Mouse (Mus musculus) cerebellum, adult 2 months (tissue): ENCODE measurements around the gene Fgf10. TPM values are rescaled to one million over a fixed set of nuclear protein-coding genes. Genes with fewer than 3 reads are reported as not detected.

Experiments
- DNase-seq, 2 experiments: peaks; one replicate each; pipeline ENCODE4 v3.0.0; 2021
- H3K27ac ChIP-seq: fragments of 200-500 bp; 2 replicates; pipeline ENCODE4 v1.5.1; 2012; ENCODE audit warnings: low read length, control low read depth, inconsistent platforms; ENCODE audit not compliant: insufficient read depth
- H3K27me3 ChIP-seq: fragments of 200-500 bp; 2 replicates; pipeline ENCODE4 v1.6.1; 2012; ENCODE audit warnings: inconsistent platforms, mild to moderate bottlenecking, low read length, moderate library complexity; ENCODE audit not compliant: control insufficient read depth, insufficient read depth
- H3K4me1 ChIP-seq: fragments of 200-500 bp; 2 replicates; pipeline ENCODE4 v1.6.1; 2011; ENCODE audit warnings: low read length; ENCODE audit not compliant: control insufficient read depth, insufficient read depth
- H3K4me3 ChIP-seq: fragments of 200-500 bp; replicated peaks from 2 replicates; pipeline ENCODE3; 2011; ENCODE audit warnings: mild to moderate bottlenecking, low read depth, low read length, control low read depth; ENCODE audit not compliant: insufficient read depth
- CTCF ChIP-seq: fragments of 200-500 bp; IDR thresholded peaks from 2 replicates; pipeline ENCODE4 v1.5.1; 2011; ENCODE audit warnings: low read depth, mild to moderate bottlenecking, control low read depth, low read length, moderate library complexity, borderline replicate concordance; ENCODE audit not compliant: insufficient read depth
- POLR2A ChIP-seq: fragments of 200-500 bp; IDR thresholded peaks from 2 replicates; pipeline ENCODE4 v1.6.1; 2011; ENCODE audit warnings: low read length, control low read depth, borderline replicate concordance; ENCODE audit not compliant: insufficient read depth
- WGBS: fragments of 180-500 bp; shearing (Covaris S2); methylation state at CpG from one replicate; pipeline ENCODE4 v1.1.7; 2018; 5-methylcytosine and 5-hydroxymethylcytosine counted together
- polyA plus RNA-seq: library from polyadenylated mRNA; depleted of rRNA; stranded (reverse); fragments of >200 nt; gene quantifications from 2 replicates; pipeline ENCODE4 v1.2.3, GENCODE M21; 2012

Gene Fgf10
- polyA plus RNA-seq, 1 experiment: 1.8 TPM

DNA sequence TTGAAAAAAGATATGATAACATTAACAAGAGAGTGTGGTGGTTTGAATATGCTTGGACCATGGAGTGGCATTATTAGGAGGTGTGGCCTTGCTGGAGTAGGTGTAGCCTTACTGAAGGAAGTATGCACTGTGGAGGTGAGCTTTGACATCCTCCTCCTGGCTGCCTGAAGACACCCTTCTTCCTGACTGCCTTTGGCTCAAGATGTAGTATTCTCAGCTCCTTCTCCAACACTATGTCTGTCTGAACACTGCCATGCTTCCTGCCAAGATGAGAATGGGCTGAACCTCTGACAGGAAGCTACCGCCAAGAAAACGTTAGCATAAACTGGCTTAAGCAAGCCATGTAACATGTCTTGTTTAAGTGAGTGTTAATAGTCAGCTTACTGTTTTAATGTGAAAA, 153.5 kb downstream of the Fgf10 start:
- Histone ChIP-seq H3K4me1 (no peaks in the 10 kb centered on the region), H3K27ac (no peak overlapping the region), H3K4me3 (no peak overlapping the region), H3K27me3 (no peaks in the 10 kb centered on the region)
- 67% methylated on average over 2 of the region's 2 CpGs for WGBS
- no peak for DNase-seq
- TF ChIP-seq CTCF (no peak), POLR2A (no peak)

DNA sequence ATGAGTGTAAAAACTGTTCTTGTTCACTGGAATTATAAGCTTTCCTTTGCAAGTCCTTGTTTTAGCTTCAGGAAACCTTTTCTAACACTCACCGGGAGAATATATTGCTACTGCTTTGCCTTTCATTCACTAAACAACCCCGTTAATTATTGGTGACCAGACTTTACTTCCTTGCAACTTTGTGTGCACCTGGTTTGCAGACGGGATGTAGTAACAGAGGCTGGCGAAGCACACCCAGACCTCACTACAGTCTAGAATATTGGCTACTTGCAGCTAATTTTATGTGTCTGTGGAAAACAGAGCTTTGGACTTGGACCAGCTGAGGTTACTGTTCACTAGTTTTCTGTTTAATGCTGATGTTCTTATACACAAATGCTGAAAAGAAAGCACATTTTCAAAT, 155.5 kb downstream of the Fgf10 start:
- Histone ChIP-seq H3K4me3 (no peak overlapping the region), H3K4me1 (no peaks in the 10 kb centered on the region), H3K27me3 (no peaks in the 10 kb centered on the region), H3K27ac (no peak overlapping the region)
- DNase-seq: no peak
- TF ChIP-seq CTCF (no peak), POLR2A (no peak)
- 89% methylated on average over 4 of the region's 4 CpGs for WGBS

GRCm38 (mm10) chr13:118828604-118829381, 159.2 kb downstream of the Fgf10 start:
- no peak overlapping the region for H3K27ac ChIP-seq
- no peaks in the 10 kb centered on the region for H3K4me1 ChIP-seq
- TF ChIP-seq CTCF: no peak
- no peak for TF ChIP-seq POLR2A
- no peak overlapping the region for H3K4me3 ChIP-seq
- DNase-seq: no peak
- no peaks in the 10 kb centered on the region for H3K27me3 ChIP-seq
- whole genome bisulfite sequencing: 83% methylated on average over 10 of the region's 10 CpGs

GRCm38 (mm10) chr13:118834021-118834420, 164.4 kb downstream of the Fgf10 start:
- H3K27ac ChIP-seq: no peak overlapping the region
- H3K4me1 ChIP-seq: no peaks in the 10 kb centered on the region
- TF ChIP-seq POLR2A (no peak), CTCF (no peak)
- DNase-seq: no peak
- no peaks in the 10 kb centered on the region for H3K27me3 ChIP-seq
- no peak overlapping the region for H3K4me3 ChIP-seq

DNA sequence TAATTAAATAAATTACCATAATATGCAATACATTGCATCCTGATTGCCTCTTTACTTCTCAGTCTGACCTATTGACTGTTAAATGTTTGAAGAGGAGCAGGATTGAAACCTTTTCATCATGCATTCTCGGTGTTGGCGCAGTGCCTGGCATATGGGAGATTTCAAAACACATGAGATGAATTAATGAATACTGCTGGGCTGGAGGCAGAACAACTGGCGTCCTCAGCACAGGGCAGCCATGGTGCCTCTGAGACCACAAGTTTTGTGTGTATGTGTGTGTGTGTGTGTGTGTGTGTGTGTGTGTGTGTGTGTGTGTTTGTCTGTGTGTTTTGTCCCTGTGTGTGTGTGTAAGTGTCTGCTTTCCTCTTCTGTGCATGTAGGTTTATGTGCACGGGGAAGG, 165.5 kb downstream of the Fgf10 start:
- no peaks in the 10 kb centered on the region for H3K27me3 ChIP-seq
- H3K27ac ChIP-seq: no peak overlapping the region
- no peak overlapping the region for H3K4me3 ChIP-seq
- no peak for DNase-seq
- TF ChIP-seq CTCF: no peak
- TF ChIP-seq POLR2A: no peak
- 34% methylated on average over 4 of the region's 4 CpGs for WGBS
- no peaks in the 10 kb centered on the region for H3K4me1 ChIP-seq
